Mouse (Mus musculus): ENCODE results near the gene Exosc1.
"Not testable (repeated sequence)": the region's sequence is repeated elsewhere in the genome, so short reads cannot be mapped to it uniquely, and the experiment has no call there.

The Exosc1 gene

DNA sequence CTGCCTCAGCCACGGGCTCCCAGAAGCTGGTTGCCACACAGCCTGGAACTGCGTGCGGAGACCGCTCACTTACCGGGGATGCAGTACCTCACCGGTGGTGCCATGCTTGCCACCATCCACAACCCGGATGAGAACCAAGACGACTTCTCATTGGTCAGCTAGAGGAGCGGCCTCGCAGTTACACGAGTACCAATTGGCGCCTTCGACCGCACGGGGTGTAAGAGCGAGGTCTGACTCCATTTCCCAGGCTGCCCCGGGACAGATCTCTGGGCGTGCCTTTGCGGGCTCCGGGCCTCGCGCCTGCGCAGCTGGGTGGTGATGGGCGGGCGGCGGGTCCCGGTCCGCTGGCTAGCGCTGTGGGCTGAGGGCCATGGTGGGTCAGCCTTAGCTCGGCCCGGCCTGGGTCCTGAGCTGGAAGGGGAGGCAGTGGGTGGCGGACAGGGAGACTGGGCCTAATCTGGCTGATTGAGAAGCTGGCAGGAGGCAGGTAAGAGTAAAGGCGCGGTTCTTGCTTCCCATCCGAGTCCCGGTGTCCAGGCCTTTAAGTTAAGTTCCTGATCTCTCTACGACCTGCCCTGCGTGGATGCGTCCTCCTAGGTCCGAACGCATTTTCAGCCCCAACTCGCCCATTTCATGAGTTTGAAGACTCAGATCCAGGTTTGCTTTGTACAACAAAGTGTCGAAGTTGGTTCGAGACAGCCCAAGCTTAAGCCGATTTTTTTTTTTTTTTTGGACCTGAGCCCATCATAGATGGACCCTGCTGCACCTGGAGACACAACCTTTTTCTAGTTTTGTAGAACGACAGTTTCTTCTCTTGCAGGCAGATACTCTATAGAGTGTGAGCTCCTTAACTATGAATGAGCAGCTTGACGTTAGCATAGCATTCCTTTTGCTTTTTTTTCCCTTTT is at the start of gene Exosc1, which contains the start of gene Zdhhc16:
Gene Exosc1, minus strand, starts transcription at position 245 of the 908 bp plus-strand sequence.
Gene Zdhhc16, plus strand, starts transcription at position 302 of the 908 bp plus-strand sequence.
- in situ Hi-C loops (cut with MboI; ENCODE audit: low sequenced_read_pairs) = no loop called here

DNA sequence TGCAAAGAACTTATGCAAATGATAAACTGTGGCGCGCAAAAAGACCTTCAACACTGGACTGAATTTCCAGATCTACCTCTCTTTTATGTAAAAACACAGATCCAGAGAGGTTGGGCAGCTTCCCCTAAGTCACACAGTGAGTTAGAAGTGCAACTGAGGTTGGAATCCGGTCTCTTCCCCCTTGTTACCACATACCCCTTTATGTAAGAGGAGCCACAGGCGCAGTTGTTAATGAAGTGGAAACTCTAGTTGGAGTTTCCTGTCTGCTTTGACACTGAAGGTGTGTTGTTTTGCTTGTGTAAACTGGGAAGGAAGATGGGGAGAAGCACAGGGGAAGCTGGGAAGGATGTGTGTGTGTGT is 49.5 kb upstream of the Exosc1 start:
- in situ Hi-C loops (cut with MboI; ENCODE audit: low sequenced_read_pairs) = no loop called here

DNA sequence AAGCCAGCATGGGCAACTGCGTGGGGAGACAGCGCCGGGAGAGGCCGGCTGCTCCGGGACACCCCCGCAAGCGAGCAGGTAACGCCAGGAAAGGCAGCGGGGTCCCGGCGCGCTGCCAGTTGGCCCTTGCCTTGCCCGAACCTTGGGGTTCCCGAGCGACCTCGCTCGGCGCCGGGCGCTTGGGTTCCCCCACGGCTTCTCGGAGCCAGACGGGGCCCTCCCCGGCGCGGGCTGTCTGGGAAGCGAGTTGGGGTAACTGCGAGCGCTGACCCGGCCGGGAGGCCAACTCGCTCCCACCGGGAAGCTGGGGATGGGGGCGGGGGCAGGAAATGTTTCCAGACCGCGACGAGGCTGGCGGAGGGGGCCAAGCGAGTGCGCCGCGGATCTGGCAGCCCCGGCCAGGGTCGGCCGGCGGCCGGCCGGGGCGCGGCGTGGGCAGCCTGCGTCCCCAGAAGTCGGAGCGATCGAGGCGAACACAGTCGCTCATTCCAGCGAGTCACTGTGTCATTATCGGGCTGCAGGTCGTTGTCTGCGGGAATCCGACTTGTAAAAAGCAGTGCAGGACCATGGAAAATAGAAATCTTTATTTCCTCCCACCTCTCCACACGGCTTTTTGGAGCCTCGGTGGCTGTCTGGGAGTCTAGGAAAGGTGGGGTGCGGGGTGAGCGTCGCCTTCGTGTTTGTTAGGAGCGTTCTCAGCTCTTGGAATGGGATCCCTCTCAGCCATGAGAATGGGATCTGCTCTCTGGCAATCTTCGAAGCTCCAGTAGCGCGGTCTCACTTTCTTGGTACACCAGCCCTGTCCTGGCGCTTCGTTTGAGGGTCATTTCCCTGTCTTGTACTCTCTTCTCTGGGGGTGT is 48.9 kb upstream of the Exosc1 start:
- in situ Hi-C loops (cut with MboI; ENCODE audit: low sequenced_read_pairs) = no loop called here

DNA sequence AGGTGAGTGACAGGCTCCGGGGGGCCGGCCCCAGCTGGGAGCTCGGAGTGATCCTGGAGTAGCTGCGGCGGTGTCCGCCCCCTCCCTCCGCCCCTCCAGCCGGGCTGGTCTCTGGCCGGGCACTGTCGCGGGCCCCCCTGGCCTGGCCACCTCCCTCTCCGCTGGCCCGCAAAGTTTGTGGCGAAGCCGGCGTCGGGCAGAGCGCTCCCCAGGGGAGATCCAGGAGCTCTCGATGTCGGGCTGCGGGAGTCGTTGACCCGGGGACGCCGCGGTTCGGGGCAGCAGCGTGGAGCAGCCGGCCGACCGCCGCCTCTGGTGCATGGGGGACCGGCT is 48.3 kb upstream of the Exosc1 start, which contains the start of gene Ubtd1:
Gene Ubtd1, plus strand, starts transcription at position 169 of the 333 bp plus-strand sequence.
- in situ Hi-C loops (cut with MboI; ENCODE audit: low sequenced_read_pairs) = no loop called here

DNA sequence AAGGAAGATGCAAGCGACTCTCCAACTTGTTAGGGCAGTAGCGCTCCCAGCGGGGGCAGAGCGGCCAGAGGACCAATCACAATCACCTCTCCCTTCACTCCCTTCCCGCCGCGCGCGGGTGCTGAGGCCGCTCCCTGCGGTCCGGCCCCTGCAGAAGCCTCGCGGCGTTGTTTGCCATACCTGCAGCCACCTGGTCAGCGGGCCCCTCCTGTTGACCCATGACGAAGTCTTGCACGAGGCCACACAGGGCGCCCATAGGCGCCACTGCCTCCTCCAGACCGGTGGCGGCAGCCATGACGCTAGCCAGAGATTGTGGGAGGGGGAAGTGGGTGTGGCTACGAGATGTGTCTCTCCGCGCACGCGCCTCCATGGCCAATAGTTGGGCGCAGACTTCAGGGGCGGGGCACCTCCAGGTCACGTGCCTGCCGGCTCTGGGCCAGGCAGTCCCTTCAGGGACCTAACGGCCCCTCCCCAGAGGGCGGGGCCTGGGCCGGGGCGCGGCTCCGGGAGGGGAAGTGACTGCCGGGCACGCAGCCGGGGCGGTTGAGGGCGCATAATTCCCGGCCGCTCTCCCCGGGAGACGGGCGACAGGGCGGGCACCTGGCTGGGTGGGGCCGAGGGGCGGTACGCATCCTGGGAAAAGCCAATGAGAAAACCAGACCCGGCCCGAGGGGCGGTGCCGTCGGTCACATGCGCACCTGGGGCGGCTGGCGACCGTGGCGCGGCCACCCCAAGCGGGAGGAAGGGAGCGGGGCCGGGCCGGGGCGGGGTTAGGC is 47.8 kb upstream of the Exosc1 start, which contains the start of gene Mms19:
Gene Mms19, minus strand, starts transcription at position 339 of the 776 bp plus-strand sequence.
- in situ Hi-C loops (cut with MboI; ENCODE audit: low sequenced_read_pairs) = no loop called here

DNA sequence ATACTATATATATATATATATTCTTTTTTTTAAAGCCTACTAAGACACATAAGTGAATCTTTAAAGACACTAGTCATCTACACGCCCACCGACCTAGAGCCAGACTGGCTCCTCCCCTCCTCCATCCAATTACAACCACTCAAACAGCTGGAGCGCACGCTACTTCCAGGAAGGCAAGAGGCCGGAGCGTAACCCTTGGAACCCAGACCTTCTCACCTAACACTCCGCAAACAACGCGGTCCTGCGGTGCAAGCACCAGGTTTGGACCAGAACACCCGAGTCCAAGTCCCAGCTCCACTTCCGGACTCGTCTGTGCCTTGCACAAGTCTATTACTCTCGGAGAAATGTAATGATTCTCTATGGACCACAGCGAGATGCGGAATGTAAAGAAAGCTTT is 47.2 kb upstream of the Exosc1 start:
- in situ Hi-C loops (cut with MboI; ENCODE audit: low sequenced_read_pairs) = no loop called here

DNA sequence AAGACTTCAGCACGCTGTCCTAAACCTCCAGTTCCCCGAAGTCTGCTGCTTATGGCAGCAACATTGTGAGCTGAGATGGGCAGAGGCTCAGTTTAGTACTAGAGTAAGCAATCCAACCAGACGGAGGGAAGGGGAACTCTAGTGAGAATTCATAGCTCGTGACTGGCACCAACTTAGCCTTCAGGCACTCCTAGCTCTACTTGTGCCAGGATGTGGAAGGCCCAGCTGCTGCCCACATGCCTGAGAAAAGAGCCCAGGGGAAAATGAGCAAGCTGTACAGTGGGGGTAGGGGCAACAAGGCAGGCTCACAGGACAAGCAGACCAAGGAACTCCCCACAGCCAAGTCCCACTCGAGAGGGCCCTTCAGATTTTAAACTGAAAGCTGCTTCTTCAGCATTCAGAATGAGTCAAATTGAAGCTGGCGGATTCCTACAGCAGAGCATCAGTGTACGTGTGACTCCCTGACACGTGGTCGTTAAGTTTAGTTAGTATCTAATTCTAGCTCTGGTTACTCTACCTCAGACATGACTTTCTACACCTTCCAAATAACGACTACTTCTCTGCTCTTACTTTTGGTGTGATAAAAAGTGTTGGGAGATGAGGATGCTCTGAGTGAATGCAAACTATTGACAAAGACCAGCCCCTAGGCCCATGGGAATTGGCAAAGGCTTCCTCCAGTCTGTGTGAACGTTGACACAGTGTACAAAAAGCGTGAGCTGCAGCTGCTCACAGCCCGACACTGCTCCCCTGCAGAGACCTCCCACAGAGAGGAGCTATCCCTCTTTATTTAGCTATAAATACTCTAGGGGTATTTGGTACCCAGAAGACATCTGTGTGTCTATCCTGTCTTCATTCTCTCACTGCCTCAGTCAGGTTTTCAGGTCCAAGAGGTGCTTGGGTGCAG is 40.9 kb upstream of the Exosc1 start:
- in situ Hi-C loops (cut with MboI; ENCODE audit: low sequenced_read_pairs) = no loop called here

DNA sequence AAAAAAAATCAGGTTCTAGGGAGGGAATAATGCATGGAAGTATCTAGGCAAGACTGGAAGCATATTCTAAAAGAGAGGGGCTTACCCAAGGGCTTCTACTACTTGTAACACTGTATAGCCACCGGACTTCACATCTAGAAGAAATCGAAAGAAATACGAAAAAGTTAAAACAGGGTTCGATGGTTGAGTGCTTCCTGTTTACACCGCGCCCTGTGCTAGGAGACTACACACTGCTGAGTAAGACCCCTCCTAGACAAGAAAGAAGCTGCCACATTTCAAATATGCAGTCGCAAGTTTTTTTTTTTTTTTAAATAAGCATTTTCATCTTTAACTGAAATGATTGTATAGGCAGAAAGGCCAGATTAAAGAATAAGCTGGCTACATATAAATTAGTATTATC is 36.4 kb upstream of the Exosc1 start:
- in situ Hi-C loops (cut with MboI; ENCODE audit: low sequenced_read_pairs) = no loop called here

DNA sequence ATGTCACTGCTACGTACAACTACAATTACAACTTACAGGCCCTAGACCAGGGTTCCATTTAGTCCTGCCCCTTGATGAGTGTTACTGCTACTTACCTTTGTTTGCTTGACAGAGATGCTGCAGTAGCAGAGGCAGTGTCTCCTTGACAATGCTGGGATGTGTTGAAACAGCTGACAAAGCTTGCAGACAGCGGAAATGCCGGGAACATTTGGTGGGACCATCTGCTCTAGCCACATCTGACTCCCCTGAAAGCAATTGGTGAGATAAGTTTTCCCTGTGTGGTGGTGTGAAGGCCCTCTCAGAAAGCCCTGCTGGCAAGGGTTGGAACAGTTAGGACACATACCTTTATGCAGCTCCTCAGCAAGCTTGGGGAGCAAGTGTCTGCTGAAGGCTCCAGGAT is 20.4 kb upstream of the Exosc1 start:
- in situ Hi-C loops (cut with MboI; ENCODE audit: low sequenced_read_pairs) = no loop called here

DNA sequence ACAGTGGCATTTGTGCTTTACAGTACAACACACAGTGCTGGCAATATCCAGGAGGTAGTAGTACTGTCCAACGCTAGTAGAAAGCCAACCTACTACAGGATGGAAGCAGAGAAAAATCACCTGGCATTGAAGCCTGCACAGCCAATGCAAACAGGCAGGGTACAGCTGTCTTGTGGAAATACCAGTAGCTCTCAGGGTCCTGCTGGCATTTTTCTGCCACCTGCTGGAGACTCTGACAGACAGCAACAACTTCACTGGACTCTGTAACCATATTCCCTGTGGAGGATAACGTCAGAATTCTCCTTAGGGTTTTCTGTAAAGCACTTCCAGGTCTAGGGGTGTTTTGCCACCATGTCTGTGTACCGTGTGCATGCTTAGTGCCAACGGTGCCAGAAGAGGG is 19.1 kb upstream of the Exosc1 start:
- in situ Hi-C loops (cut with MboI; ENCODE audit: low sequenced_read_pairs) = no loop called here

DNA sequence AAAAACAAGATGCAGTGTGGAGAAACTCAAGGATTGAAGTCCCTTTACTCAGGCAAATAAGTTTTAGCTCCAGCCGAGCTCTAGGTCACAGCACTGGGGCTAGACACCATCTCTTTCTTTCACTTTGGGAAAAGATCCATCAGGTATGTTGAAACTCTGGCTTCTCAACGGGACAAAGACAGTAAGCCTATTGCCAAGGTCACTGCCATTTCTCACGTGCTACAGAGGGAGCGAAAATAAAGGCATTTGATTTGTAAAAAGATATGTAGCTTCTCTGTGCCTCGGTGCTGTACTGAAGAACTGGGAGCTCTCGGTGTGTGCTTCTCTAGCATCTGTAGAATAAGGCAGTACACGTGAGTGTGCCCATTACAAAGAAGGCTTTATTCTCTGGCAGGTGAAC is 10.6 kb upstream of the Exosc1 start:
- in situ Hi-C loops (cut with MboI; ENCODE audit: low sequenced_read_pairs) = no loop called here

DNA sequence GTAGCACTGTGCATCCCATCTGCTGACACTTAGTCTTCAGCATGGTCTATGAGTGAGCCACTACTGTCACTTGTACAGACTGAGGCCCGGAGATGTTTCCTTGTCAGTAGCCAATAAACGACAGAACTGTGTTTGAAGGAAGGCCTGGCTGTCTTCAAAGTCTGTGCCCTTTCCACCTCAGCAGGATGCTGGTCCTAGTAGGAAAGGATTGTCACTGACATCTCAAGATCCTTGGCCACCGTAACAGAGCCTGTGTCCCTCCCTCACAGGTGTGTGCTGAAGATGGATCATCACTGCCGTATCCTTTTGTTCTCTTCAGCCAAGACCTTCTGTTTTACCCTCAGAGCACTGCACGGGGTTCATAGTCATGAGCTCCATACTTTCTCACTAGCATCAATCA is 5.3 kb upstream of the Exosc1 start:
- in situ Hi-C loops (cut with MboI; ENCODE audit: low sequenced_read_pairs) = no loop called here

DNA sequence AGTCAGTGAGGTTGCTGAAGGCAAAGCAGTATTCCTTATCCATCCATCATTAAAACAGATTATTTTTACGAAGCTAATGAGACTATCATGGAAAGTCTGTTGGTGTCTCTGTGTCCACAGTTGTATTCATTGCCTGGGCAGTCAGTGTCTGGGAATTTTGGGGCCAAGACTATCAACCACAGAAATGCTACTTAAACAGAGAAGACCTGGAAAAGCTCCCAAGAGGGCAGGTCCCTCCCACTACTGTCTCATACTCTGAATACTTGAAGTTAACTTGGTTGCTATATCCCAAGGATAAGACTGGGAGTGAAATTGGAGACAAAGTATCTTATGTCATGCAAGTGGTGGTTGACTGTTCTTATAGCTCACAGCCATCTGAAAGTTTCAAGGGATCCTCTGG is 2.7 kb upstream of the Exosc1 start:
- in situ Hi-C loops (cut with MboI; ENCODE audit: low sequenced_read_pairs) = no loop called here

DNA sequence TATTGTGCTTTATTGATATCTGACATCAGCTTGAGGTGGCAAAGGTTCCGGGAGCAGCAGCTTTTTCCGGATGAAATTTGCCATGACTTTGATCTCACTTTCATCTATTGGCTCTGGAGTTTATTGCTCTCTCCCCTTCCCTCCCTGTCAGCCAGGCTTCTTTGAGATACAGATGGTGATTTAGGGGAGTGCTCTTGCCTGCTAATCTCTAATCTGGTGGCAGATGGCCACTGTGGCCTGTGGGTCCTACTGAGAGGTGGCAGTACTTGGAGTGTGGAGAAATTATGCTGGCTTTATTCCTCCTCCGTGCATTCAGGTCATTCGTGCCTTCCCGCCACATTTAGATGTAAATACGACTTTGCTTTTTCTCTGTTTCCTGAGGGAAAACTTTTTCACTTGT is 901 bp upstream of the Exosc1 start:
- in situ Hi-C loops (cut with MboI; ENCODE audit: low sequenced_read_pairs) = no loop called here

DNA sequence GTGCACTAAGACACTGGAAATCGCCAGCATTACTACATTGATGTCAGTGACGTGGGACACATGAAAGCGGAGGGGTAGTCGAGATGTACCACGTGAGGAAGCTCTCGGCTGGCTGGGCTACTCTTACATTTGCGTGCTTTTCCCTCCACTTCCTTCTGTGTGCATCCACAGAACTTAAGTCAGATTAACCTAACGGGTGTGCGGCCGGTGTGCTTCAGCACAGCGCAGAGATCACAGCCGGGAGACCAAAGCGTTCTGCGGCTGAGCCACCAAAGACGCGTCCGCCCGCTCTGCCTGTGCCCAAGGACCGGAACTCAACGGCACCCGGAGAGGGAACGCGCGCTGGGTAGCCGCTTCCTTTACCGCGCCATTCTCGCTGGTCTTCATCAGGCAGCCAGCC is 537 bp downstream of the Exosc1 start:
- in situ Hi-C loops (cut with MboI; ENCODE audit: low sequenced_read_pairs) = no loop called here

DNA sequence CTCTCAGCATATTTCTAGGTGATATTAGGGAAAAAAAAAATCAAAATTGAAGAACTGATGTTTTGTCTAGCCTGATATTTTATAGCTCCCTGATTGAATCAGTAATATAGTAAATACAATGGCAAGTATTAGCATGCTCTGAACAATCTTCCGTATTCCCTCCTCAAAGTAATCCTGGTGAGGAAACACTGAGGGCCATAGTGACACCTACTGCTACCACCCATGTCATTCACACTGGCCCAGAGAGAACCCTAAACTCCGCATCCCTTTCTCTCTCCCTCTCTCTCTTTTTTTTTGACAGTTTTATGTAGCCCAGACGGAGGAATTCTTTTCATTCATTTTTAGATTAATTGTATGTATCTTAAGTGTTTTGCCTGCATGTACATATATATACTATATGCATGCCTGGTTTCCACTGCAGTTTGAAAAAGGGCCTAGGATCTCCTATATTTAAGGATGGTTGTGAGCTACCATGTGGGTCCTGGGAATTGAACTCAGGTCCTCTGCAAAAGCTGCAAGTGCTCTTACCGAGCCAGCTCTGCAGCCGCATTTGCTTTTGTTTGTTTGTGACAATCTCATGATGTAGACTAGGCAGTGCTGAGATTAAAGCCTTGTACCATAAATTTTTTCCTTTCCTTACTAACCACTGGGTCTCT is 12.7 kb downstream of the Exosc1 start:
- in situ Hi-C loops (cut with MboI; ENCODE audit: low sequenced_read_pairs) = no loop called here

DNA sequence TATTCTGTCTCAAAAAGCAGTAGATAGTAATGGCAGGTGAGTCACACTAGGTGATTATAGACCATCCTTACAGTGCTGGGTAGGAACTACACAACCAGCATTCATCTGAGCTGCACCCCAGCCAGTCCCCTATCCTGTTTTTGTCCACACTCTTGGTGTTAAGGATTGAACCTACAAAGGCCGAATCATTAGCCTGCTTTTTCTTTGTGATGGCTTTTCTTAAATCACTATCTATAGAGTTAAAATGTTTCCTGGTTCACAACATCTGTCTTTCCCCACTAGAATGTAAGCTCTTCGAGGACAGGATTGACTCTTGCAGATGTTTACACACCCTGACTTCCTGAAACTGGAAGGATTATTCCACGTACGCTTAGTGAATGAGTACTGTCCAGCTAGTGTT is 13.8 kb downstream of the Exosc1 start:
- in situ Hi-C loops (cut with MboI; ENCODE audit: low sequenced_read_pairs) = no loop called here

DNA sequence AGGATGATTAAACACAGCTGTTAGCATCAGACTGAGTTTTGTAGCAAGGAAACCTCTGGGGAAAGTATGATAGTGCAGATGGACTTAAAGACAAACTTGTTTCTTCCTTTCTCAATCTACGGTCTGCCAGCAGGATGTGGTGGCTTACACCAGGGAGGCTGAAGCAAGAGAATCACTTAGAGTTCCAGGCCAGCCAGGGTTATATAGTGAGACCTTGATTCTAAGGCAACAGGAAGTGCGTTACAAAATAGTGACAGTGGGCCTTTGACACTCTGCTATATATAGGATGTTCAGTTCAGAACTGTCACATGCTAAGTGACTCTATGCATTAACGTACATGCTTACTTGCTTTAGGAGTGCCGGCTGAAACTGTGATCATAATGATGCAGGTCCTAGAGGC is 16.4 kb downstream of the Exosc1 start:
- in situ Hi-C loops (cut with MboI; ENCODE audit: low sequenced_read_pairs) = no loop called here

DNA sequence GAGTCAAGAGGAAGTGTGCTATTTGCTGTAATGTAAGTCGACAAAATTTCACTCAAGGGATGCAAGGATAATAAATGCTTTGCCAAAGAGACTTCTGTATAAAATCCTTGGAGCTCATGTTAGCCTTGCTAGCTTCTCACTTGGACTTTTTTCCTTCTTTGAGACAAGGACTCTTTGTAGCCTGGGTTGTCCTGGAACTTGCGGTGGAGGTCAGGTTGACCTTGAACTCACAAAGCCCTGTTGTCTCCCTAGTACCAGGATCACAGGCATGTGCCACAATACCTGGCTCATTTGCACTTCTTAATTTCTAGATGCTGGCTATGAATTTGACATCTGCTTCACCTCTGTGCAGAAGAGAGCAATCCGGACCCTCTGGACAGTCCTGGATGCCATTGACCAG is 17.9 kb downstream of the Exosc1 start:
- in situ Hi-C loops (cut with MboI; ENCODE audit: low sequenced_read_pairs) = no loop called here

DNA sequence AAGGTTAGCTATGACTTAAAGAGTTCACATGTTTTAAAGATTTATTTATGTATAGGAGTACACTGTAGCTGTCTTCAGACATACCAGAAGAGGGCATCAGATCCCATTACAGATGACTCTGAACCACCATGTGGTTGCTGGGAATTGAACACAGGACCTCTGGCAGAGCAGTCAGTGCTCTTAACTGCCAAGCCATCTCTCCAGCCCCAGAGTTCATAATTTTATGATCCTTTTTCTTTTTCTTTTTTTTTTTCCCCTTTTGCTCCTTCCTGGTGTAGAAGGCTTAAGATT is 18.7 kb downstream of the Exosc1 start:
- in situ Hi-C loops (cut with MboI; ENCODE audit: low sequenced_read_pairs) = not testable (repeated sequence)
